Mouse (Mus musculus): ENCODE data around the gene Nppa.
"Not testable (repeated sequence)": the region's sequence is repeated elsewhere in the genome, so short reads cannot be mapped to it uniquely, and the experiment has no call there.

Gene Nppa

GRCm38 (mm10) chr4:148008412-148008811 is 7.9 kb downstream of the Nppa start:
- in situ Hi-C loops (cut with MboI; ENCODE audit: unreplicated experiment in 2 of 2) = no loop called here

GRCm38 (mm10) chr4:148009641-148010040 is 9.1 kb downstream of the Nppa start:
- in situ Hi-C loops (cut with MboI; ENCODE audit: unreplicated experiment in 2 of 2) = no loop called here

DNA sequence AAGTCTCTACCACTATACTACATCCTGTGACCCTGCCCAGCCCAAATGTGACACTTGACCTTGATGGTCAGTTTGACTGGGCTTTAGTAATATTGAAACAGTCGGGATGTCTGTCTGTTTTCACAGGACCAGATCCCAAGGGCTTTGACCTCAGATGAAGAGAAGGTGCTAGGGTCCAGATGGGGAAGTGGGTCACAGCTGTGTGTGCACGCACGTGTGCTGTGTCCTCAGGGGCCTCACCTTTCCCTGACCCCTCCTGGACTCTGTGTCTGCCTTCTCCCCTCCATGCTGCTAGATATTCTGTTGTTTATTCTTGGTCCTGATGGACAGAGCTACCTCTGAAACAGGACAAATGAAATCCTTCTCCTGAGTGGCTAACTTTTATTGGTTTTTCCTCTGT is 10.8 kb downstream of the Nppa start:
- in situ Hi-C loops (cut with MboI; ENCODE audit: unreplicated experiment in 2 of 2) = no loop called here

DNA sequence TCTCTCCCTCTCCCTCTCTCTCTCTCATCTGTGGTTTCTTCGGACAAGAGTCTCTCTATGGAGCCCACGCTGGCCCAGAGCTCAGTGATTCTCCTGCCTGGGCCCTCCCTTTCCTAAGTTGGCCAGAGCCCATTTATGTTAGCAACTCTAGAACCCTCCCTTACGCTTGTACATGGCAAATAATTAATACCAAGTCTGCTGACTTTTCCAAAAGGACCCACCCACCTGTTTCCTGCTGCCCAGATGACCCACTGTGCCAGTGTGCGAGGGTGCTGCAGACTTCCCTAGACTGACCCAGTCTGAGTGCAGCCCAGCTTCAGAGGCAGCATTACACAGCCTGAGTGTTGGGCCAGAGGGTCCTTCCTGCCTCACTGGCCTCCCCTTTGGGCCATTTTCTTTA is 11.7 kb downstream of the Nppa start:
- in situ Hi-C loops (cut with MboI; ENCODE audit: unreplicated experiment in 2 of 2) = no loop called here

- in situ Hi-C loops (cut with MboI; ENCODE audit: unreplicated experiment in 2 of 2) = no loop called here
Measured at GRCm38 (mm10) chr4:148015418-148015817, 14.9 kb downstream of the Nppa start.

- in situ Hi-C loops (cut with MboI; ENCODE audit: unreplicated experiment in 2 of 2) = no loop called here
Measured at GRCm38 (mm10) chr4:148016981-148017380, 16.5 kb downstream of the Nppa start.

GRCm38 (mm10) chr4:148018410-148018809 is 17.9 kb downstream of the Nppa start:
- in situ Hi-C loops (cut with MboI; ENCODE audit: unreplicated experiment in 2 of 2) = no loop called here

GRCm38 (mm10) chr4:148024003-148024402 is 23.5 kb downstream of the Nppa start:
- in situ Hi-C loops (cut with MboI; ENCODE audit: unreplicated experiment in 2 of 2) = no loop called here

GRCm38 (mm10) chr4:148029297-148029696 is 28.8 kb downstream of the Nppa start:
- in situ Hi-C loops (cut with MboI; ENCODE audit: unreplicated experiment in 2 of 2) = no loop called here

- in situ Hi-C loops (cut with MboI; ENCODE audit: unreplicated experiment in 2 of 2) = no loop called here
Measured at GRCm38 (mm10) chr4:148030506-148030905, 30.0 kb downstream of the Nppa start.

- in situ Hi-C loops (cut with MboI; ENCODE audit: unreplicated experiment in 2 of 2) = no loop called here
Measured at GRCm38 (mm10) chr4:148033858-148034410, 33.4 kb downstream of the Nppa start.

GRCm38 (mm10) chr4:148035440-148035839 is 34.9 kb downstream of the Nppa start:
- in situ Hi-C loops (cut with MboI; ENCODE audit: unreplicated experiment in 2 of 2) = loop anchor here in 1 of 2 experiments (5.0 kb wide), 1 partner anchor 52 kb away; the partner anchor contains the start of gene Agtrap

DNA sequence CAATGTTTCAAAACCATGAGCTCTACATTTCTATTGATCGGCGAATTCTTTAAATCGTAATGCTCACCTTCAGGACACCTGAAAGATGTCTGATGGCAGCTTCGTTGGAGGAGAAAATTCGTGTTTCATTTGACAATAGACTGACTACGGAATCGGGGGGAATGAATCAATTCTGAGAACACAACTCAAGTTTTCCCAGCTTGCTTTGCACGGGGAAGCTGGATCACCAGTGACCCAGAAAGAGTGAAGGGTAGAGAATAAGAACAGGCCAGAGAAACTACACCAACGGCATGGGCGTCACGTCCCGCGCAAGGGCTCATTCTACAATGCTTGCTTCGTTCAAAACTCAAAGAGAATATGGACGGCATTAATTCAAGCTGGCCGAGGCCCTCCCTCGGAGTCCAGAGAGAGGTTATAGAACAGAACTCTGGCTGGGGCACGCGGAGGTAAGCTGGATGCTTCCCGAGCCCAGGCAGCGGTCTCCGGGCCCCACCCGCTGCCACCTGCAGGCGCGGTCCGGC is 37.6 kb downstream of the Nppa start:
- in situ Hi-C loops (cut with MboI; ENCODE audit: unreplicated experiment in 2 of 2) = loop anchor here in 1 of 2 experiments (5.0 kb wide), 1 partner anchor 49 kb away; the partner anchor contains the start of gene Agtrap

- in situ Hi-C loops (cut with MboI; ENCODE audit: unreplicated experiment in 2 of 2) = loop anchor here in 1 of 2 experiments (5.0 kb wide), 1 partner anchor 49 kb away; the partner anchor contains the start of gene Agtrap
Measured at GRCm38 (mm10) chr4:148038600-148039253, 38.2 kb downstream of the Nppa start, which contains the start of the genes Clcn6 and Mthfr. Clcn6 (minus strand) TSS chr4:148038821. Mthfr (plus strand) TSS chr4:148039077.

DNA sequence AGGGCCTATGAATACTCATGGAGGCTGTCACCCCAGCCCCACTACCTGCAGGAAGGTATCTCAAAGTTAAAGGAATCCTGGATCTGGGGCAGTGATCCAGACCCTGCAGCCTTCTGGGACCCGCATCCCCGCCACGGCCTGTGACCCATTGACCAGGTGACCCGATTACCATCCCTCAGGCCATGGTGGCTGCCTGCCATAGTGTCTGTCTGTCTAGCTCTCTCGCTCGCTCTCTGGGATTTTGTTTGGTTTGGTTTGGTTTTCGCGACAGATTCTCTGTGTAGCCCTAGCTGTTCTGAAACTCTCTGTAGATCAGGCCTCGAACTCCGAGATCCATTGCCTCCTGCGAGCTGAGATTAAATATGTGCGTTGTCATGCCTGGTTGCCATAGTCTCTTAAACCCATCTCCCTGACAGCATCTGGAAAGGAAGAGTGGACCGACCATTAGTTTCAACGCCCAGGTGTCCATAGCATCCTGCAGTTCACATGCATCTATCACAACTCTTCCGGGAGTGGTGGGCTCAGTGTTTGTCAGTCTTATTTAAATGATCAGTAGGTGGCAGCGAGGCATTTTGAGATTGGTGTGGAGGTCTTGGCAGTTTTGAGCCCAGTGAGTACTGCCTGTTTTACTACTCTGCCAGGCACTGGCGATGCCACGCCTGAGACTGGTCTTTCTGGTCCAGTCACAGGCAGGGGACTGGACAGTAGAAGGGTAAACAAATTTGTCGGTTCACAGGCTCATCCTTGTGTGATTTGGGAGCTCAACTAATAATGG is 38.9 kb downstream of the Nppa start:
- in situ Hi-C loops (cut with MboI; ENCODE audit: unreplicated experiment in 2 of 2) = loop anchor here in 1 of 2 experiments (5.0 kb wide), 1 partner anchor 48 kb away; the partner anchor contains the start of gene Agtrap

- in situ Hi-C loops (cut with MboI; ENCODE audit: unreplicated experiment in 2 of 2) = no loop called here
Measured at GRCm38 (mm10) chr4:148040029-148040830, 39.7 kb downstream of the Nppa start.

DNA sequence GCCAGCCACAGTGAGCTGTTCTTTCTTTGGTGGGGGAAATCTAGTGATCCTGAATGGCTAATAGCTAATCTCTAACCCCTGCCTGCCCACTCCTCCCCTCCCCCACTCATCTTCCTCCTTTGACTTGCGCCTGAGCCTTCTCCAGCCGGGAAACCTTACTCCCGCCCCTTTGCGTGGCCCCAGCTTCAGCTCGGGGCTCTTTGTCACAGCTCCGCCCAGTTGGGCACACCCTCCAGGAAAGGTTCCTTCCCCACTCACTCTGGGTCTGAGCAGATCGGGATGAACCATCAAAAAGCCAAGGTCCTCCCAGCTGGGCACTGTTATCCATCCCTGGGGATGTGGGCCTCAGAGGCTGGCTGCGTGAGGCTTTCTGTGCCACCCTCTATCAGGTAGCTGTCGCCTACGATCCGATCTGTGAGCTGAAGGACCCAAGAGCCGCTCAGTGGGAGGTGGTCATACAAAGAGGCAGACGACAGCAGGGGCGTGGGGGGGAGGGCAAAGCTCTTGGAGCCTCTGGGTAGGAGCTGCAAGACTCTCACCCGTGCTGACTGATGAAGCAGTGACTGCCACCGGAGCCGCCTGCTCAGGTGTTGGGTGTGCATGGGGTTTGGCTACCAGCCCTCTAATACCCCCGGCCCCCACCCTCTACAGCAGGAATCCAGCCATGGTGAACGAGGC is 40.5 kb downstream of the Nppa start:
- in situ Hi-C loops (cut with MboI; ENCODE audit: unreplicated experiment in 2 of 2) = no loop called here

DNA sequence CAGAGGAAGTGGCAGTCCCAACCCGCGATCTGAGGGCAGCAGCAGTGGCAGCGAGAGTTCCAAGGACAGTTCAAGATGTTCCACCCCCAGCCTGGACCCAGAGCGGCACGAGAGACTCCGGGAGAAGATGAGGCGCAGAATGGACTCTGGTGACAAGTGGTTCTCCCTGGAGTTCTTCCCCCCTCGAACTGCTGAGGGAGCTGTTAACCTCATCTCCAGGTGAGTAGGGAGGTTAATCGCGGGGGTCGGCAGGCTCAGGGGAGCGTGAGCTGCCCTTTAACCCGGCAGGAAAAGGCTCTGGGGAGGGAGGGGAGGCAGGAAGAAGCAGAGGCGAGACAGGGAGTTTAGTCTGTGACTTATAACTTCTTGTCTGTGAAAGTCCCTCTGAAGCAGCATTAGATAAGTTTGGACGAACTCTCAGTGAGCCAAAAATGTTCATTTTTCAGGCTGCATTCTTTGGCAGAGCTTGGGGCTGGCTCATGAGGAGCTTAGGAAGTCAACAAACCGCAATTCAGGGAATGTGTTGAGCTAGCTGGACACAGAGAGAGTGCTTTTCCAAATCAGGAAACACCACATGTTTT is 41.2 kb downstream of the Nppa start:
- in situ Hi-C loops (cut with MboI; ENCODE audit: unreplicated experiment in 2 of 2) = no loop called here

GRCm38 (mm10) chr4:148043327-148043726 is 42.8 kb downstream of the Nppa start:
- in situ Hi-C loops (cut with MboI; ENCODE audit: unreplicated experiment in 2 of 2) = not testable (repeated sequence)

All from v-Abl transformed pro-B cells (cell line).